Mouse (Mus musculus) cerebellum, adult (tissue): ENCODE data around the gene Epha1.

Experiments used
- ATAC-seq: cut with Nextera tagmentation; 2 replicates; pipeline ENCODE4 v1.9.2; 2017; ENCODE audit warnings: mild to moderate bottlenecking, moderate library complexity, mixed read lengths; ENCODE audit not compliant: insufficient number of reproducible peaks, low FRiP score, low TSS enrichment

The Epha1 gene

GRCm38 (mm10) chr6:42374701-42375100 is 1.6 kb upstream of the Epha1 start:
- no peak for ATAC-seq

GRCm38 (mm10) chr6:42373669-42374430 is 782 bp upstream of the Epha1 start:
- no peak; the same call in 1 of the 2 replicates for ATAC-seq

GRCm38 (mm10) chr6:42372421-42372815 is 650 bp downstream of the Epha1 start:
- peak; percentile 22; the same call in 1 of the 2 replicates for ATAC-seq

- ATAC-seq, result no peak
Measured at GRCm38 (mm10) chr6:42372001-42372400, 1.1 kb downstream of the Epha1 start.

- ATAC-seq, result no peak
Measured at GRCm38 (mm10) chr6:42370630-42371363, 2.3 kb downstream of the Epha1 start.

- ATAC-seq, result no peak
Measured at GRCm38 (mm10) chr6:42369870-42370269, 3.2 kb downstream of the Epha1 start.

GRCm38 (mm10) chr6:42365215-42365614 is 7.9 kb downstream of the Epha1 start:
- no peak for ATAC-seq

GRCm38 (mm10) chr6:42364607-42365006 is 8.5 kb downstream of the Epha1 start:
- no peak for ATAC-seq

GRCm38 (mm10) chr6:42364066-42364465 is 9.0 kb downstream of the Epha1 start:
- no peak for ATAC-seq

- peak; percentile 54 for ATAC-seq
Measured at GRCm38 (mm10) chr6:42362974-42363373, 10.1 kb downstream of the Epha1 start.

GRCm38 (mm10) chr6:42362497-42362896 is 10.6 kb downstream of the Epha1 start:
- ATAC-seq, result no peak

- ATAC-seq, result no peak
Measured at GRCm38 (mm10) chr6:42362074-42362473, 11.0 kb downstream of the Epha1 start.

GRCm38 (mm10) chr6:42361041-42361895 is 11.8 kb downstream of the Epha1 start:
- no peak for ATAC-seq

- ATAC-seq, result no peak
Measured at GRCm38 (mm10) chr6:42360231-42360840, 12.7 kb downstream of the Epha1 start.

GRCm38 (mm10) chr6:42359364-42360147 is 13.5 kb downstream of the Epha1 start:
- ATAC-seq, result no peak

- no peak for ATAC-seq
Measured at GRCm38 (mm10) chr6:42358901-42359300, 14.2 kb downstream of the Epha1 start.

GRCm38 (mm10) chr6:42357901-42358300 is 15.2 kb downstream of the Epha1 start:
- ATAC-seq, result no peak

GRCm38 (mm10) chr6:42356913-42357312 is 16.2 kb downstream of the Epha1 start:
- no peak for ATAC-seq

GRCm38 (mm10) chr6:42355794-42356600 is 17.1 kb downstream of the Epha1 start:
- ATAC-seq, result no peak
